Mouse (Mus musculus) kidney, adult 2 months (tissue): ENCODE measurements at regions not wholly inside any gene's neighbourhood (a gene's known extent, or its start where the extent isn't known, plus 50 kb on each side); places are given as distances from the start of the nearest gene placed in this dataset.
A peak's percentile ranks its signal among the peaks of the same experiment; 100 is the strongest.

Experiments
- DNase-seq: peaks from one replicate; pipeline ENCODE4 v3.0.0; 2021
- H3K27ac ChIP-seq: fragments of 200-500 bp; 2 replicates; pipeline ENCODE4 v1.5.1; 2012; ENCODE audit warnings: low read depth, low read length, control low read depth, inconsistent platforms; ENCODE audit not compliant: insufficient read depth
- H3K27me3 ChIP-seq: fragments of 200-500 bp; replicated peaks from 2 replicates; pipeline ENCODE4 v1.6.1; 2012; ENCODE audit warnings: mild to moderate bottlenecking, moderate library complexity, low read length, inconsistent platforms; ENCODE audit not compliant: control insufficient read depth, insufficient read depth
- H3K36me3 ChIP-seq: fragments of 200-500 bp; 2 replicates; pipeline ENCODE4 v1.6.1; 2012; ENCODE audit warnings: mild to moderate bottlenecking, moderate library complexity, low read length, inconsistent platforms; ENCODE audit not compliant: control insufficient read depth, insufficient read depth
- H3K4me1 ChIP-seq: fragments of 200-500 bp; 2 replicates; pipeline ENCODE4 v1.6.1; 2011; ENCODE audit warnings: low read length; ENCODE audit not compliant: control insufficient read depth, insufficient read depth
- H3K4me3 ChIP-seq: fragments of 200-500 bp; 2 replicates; pipeline ENCODE4 v1.5.1; 2011; ENCODE audit warnings: mild to moderate bottlenecking, low read depth, low read length, control low read depth; ENCODE audit not compliant: insufficient read depth
- CTCF ChIP-seq: fragments of 200-500 bp; conservative IDR thresholded peaks from 2 replicates; pipeline ENCODE4 v1.5.1; 2011; ENCODE audit warnings: low read depth, mild to moderate bottlenecking, control low read depth, low read length, moderate library complexity, mixed read lengths; ENCODE audit not compliant: insufficient read depth, insufficient read length
- POLR2A ChIP-seq: fragments of 200-500 bp; IDR thresholded peaks from one replicate; pipeline ENCODE4 v1.6.1; 2011; ENCODE audit warnings: low read depth, low read length, control low read depth
- WGBS: fragments of 180-500 bp; shearing (Covaris S2); methylation state at CpG from one replicate; pipeline ENCODE4 v1.1.7; 2018; 5-methylcytosine and 5-hydroxymethylcytosine counted together

- TF ChIP-seq POLR2A (no peak), CTCF (no peak)
- Histone ChIP-seq H3K4me3 (no peak overlapping the region), H3K4me1 (no peaks in the 10 kb centered on the region), H3K27me3 (no peaks in the 10 kb centered on the region), H3K27ac (no peak overlapping the region), H3K36me3 (no peaks in the 10 kb centered on the region)
- DNase-seq = no peak
- 65% methylated on average over 7 of the region's 7 CpGs for WGBS
These were observed 240.4 kb downstream of the En1 start for GRCm38 (mm10) chr1:120842596-120842995.

- Histone ChIP-seq H3K27ac (no peak overlapping the region), H3K36me3 (no peaks in the 10 kb centered on the region), H3K4me3 (no peak overlapping the region), H3K4me1 (no peaks in the 10 kb centered on the region), H3K27me3 (no peaks in the 10 kb centered on the region)
- DNase-seq = no peak
- 71% methylated on average over 2 of the region's 2 CpGs for WGBS
- TF ChIP-seq CTCF (no peak), POLR2A (no peak)
These were observed 243.9 kb downstream of the En1 start for GRCm38 (mm10) chr1:120846146-120846545.

- peak; percentile 6 for DNase-seq
- Histone ChIP-seq H3K27ac (no peak overlapping the region), H3K4me3 (no peak overlapping the region), H3K4me1 (no peaks in the 10 kb centered on the region), H3K27me3 (no peaks in the 10 kb centered on the region), H3K36me3 (no peaks in the 10 kb centered on the region)
- WGBS = 20% methylated on average over 6 of the region's 6 CpGs
- TF ChIP-seq POLR2A = no peak
- TF ChIP-seq CTCF = no peak
These were observed 249.8 kb downstream of the En1 start for GRCm38 (mm10) chr1:120851860-120852503.

- Histone ChIP-seq H3K4me1 (no peaks in the 10 kb centered on the region), H3K27me3 (no peaks in the 10 kb centered on the region), H3K27ac (no peak overlapping the region), H3K36me3 (no peaks in the 10 kb centered on the region), H3K4me3 (no peak overlapping the region)
- no peak for TF ChIP-seq POLR2A
- no peak for TF ChIP-seq CTCF
- no peak for DNase-seq
- 43% methylated on average over 5 of the region's 5 CpGs for WGBS
These were observed 255.3 kb downstream of the En1 start for GRCm38 (mm10) chr1:120857566-120857965.

GRCm38 (mm10) chr1:120859546-120859945 is 257.3 kb downstream of the En1 start:
- H3K27ac ChIP-seq = no peak overlapping the region
- no peak overlapping the region for H3K4me3 ChIP-seq
- H3K27me3 ChIP-seq = no peaks in the 10 kb centered on the region
- TF ChIP-seq POLR2A (no peak), CTCF (no peak)
- DNase-seq = peak; percentile 2
- WGBS = 33% methylated on average over 5 of the region's 5 CpGs
- no peaks in the 10 kb centered on the region for H3K36me3 ChIP-seq
- no peaks in the 10 kb centered on the region for H3K4me1 ChIP-seq

GRCm38 (mm10) chr1:120872554-120872953 is 270.3 kb downstream of the En1 start:
- Histone ChIP-seq H3K4me1 (no peaks in the 10 kb centered on the region), H3K27me3 (no peaks in the 10 kb centered on the region), H3K27ac (no peak overlapping the region), H3K4me3 (no peak overlapping the region), H3K36me3 (no peaks in the 10 kb centered on the region)
- 68% methylated on average over 7 of the region's 7 CpGs for WGBS
- no peak for DNase-seq
- TF ChIP-seq POLR2A (no peak), CTCF (no peak)

GRCm38 (mm10) chr1:120882959-120883549 is 280.8 kb downstream of the En1 start:
- 86% methylated on average over 10 of the region's 10 CpGs for whole genome bisulfite sequencing

More at GRCm38 (mm10) chr1:120882959-120883549, 280.8 kb downstream of the En1 start:
- Histone ChIP-seq H3K4me3 (no peak overlapping the region), H3K27ac (no peak overlapping the region), H3K36me3 (no peaks in the 10 kb centered on the region), H3K4me1 (no peaks in the 10 kb centered on the region), H3K27me3 (no peaks in the 10 kb centered on the region)
- DNase-seq = no peak
- no peak for TF ChIP-seq CTCF
- no peak for TF ChIP-seq POLR2A
